Mouse (Mus musculus) adrenal gland, adult 2 months (tissue): ENCODE measurements around the gene Kcnma1. TPM values are rescaled to one million over a fixed set of nuclear protein-coding genes. Genes with fewer than 3 reads are reported as not detected.
A peak's percentile ranks its signal among the peaks of the same experiment; 100 is the strongest.

Experiments used
- DNase-seq: peaks from one replicate; pipeline ENCODE4 v3.0.0; 2021
- polyA plus RNA-seq: library from polyadenylated mRNA; depleted of rRNA; stranded (reverse); fragments of >200 nt; gene quantifications from 2 replicates; pipeline ENCODE4 v1.2.3, GENCODE M21; 2012
- total RNA-seq, 2 experiments: library from RNA; stranded (reverse); gene quantifications; 2 replicates each; pipeline ENCODE4 v1.2.3; 2021

Kcnma1 gene
- total and polyA plus RNA-seq, 3 experiments = 27.6 to 77.4 (median 48.9) TPM

DNA sequence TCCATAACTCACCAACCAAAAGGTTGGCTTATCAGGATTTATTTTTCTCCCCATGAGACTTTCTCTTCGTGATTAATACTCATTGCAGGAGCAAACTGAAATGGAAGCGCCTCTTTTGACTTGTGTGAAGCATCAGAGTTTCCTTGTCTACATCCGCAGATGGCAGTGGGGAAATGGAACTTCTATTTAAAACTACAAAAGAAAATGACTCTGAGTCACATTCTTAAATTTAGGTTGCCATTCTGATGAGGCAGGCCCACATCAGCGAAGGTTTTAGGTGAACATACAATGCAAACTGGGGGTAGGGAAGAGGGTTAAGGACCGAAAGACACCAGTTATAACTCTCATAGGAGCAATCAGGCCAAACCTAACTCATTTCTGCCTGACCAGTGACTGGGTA lies 419.7 kb downstream of the Kcnma1 start:
- no peak for DNase-seq

DNA sequence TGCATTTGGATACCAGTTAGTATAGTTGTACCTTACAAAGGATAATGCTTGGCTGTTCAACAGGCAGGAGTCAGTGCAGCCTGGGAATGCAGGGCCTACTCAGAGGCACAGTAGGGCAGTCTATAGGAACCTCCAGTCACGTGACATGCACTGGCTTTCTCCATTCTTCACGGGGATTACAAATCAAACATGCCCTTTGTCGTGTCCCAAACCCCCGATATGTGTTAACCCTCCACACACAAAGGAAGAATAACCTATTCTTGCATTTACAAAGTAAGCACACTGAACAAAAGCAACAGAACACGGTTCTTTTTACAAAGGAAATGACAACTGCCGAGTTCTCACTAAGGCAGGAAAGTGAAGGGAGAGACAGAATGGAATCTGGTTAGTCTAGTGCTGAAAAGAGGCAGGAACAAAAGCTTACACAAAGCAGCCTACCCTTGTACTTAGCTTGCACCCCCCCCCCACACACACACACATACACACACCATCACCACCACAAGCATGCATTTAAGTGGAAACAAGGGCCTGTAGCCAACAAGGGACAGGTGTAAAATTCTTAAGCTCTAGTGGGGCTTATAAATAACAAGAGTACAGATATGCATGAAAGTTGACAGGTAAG lies 421.4 kb downstream of the Kcnma1 start:
- no peak for DNase-seq

DNA sequence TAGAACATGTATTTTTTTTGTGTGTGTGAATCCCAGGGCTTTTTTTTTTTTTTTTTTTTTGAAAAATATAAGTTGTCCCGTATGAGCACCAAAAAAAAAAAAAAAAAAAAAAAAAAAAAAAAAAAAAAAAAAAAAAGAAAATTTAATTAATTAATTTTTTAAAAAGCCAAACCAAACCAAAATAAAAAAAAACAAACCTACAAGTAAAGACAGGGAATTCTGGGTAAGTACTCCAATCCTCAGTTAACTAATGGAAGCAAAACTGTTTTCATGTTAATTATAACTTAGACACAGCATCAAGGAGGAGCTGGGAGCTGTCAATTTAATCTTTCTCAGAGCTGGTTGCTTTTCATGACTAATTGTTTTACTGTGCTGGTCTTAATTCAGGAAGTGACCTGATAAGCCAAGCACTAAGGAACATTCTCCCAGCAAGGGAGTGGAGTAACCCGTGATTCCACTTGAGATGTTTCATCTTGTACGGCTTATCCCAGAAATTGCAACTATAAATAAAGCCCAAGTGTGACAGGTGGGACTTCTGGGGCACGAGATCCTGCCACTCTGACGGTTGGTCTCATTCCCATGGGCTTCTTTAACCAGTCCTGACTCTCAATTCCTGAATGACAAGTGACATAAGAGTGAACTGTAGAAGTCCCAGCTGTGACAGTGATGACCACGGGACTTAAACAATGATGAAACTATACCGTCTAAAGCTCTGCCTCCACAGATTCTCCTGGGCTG lies 424.4 kb downstream of the Kcnma1 start:
- DNase-seq = no peak

DNA sequence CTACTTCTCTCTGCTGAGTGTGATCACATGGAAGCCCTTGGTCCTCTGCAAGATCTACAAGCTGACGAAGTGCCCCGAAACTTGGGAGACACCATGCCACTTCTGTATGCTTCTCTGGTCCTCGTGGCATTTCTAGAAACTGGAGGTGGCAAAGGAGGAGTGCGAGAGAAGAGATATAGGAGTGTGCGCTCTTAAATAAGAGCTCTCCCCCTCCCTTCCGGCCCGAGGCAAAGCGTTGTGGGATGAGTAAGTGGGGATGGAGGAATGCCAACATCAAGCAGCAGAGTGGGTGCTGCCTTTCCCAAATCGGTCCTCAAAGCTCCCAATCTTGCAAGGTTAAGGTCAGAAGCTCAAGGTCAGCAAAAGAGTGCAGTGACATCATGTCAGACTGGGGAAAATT lies 426.8 kb downstream of the Kcnma1 start:
- peak; percentile 81 for DNase-seq

DNA sequence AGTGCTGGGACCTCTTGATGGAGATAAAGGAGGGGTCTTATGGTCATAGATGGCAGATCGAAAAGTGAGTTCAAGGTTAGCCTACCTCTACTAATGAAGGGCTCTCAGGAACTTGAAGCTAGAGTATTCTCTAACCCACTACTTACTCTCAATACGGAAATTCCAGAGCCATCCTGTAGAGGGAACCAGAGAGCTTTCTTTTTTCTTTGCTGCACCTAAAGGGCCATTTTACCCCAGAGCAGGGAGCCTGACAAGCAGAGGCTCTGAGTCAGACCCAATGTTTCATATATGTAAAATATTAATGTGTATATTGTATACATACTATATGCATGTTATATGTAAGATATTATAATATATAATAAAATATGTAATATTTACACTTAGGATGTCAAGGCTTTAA lies 431.1 kb downstream of the Kcnma1 start:
- DNase-seq = peak; percentile 70

GRCm38 (mm10) chr14:23581282-23581681 lies 433.0 kb downstream of the Kcnma1 start:
- no peak for DNase-seq

GRCm38 (mm10) chr14:23575951-23576350 lies 438.3 kb downstream of the Kcnma1 start:
- DNase-seq = peak; percentile 50

DNA sequence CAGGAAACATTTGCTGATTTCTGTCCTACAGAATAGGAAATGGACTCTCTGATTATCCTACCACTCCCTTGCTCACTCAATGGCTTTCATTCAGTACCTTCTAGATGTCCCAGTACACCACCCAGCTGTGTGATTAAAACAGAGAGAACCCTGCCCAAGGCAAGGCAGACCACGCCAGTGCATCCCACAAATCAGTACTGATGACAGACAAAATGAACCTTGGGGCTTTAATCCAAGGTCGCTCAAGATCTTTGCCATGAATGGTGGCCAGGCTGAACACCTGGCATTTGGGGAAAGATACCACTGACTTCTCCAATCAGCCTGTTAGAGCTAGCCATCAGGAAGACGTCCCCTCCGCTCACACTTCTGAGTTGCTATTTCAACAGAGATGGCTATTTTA lies 440.2 kb downstream of the Kcnma1 start:
- DNase-seq = peak; percentile 50

- peak; percentile 56 for DNase-seq
Observed at GRCm38 (mm10) chr14:23573385-23573784, 440.9 kb downstream of the Kcnma1 start.

- DNase-seq = no peak
Observed at GRCm38 (mm10) chr14:23572778-23573177, 441.5 kb downstream of the Kcnma1 start.

- DNase-seq = peak; percentile 56
Observed at GRCm38 (mm10) chr14:23570251-23570650, 444.0 kb downstream of the Kcnma1 start.

GRCm38 (mm10) chr14:23565931-23566330 lies 448.4 kb downstream of the Kcnma1 start:
- DNase-seq = no peak

DNA sequence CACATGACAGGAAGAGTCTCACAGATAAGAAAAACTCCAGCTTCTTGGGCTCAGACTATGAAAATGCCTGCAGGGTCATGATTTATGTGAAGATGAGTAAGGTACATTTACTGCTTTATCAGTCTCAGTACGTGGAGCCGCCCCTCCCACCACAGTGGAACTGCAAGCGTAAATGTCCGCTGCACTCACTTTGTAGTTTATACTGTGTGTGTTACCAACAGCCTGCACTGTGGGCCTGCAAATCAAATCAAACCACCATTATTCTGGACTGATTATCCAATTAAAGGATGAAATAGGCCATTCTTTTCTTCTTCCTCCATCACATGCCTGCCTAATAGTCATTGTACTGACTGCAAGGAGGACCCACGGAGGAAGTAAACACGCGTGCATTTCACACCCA lies 449.8 kb downstream of the Kcnma1 start:
- DNase-seq = no peak

DNA sequence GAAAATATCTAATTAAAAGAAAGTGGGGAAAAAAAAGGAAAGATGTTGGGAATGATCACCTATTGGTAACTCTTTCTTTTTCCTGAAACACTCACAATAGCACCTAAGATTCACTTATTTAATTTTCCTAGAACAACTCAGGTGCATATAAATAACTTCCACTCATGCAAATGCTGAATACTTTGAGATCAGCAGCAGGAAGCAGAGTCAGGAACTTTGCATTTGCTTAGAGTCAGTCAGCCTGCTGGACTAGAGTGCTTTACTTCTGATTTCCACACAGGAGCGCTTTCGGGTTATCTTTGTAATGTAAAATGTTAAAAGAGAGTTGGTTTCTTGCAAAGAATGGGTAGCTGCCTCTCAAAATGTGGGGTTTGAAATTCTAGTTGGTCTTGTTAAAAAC lies 451.1 kb downstream of the Kcnma1 start:
- DNase-seq = no peak

GRCm38 (mm10) chr14:23555647-23556046 lies 458.6 kb downstream of the Kcnma1 start:
- DNase-seq = no peak

- DNase-seq = peak; percentile 68
Observed at GRCm38 (mm10) chr14:23552252-23552974, 461.9 kb downstream of the Kcnma1 start.

DNA sequence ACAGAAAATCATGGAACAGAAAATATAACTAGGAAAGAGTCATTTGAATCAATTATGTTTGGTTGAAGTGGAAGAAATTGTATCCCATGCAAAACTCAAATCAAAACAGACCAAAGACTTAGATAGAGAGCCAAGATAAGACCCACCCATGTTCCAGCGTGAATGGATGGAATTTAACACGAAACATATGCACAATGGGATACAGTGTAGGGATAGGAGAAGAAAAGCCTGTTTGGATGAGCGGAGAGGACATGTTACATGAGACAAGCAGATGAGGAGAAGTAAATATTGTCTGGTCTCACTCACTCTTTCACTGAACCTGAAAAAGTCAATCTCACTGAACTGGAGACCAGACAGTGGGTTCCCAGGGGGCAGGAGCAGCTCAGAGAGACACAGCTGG lies 463.8 kb downstream of the Kcnma1 start:
- no peak for DNase-seq

GRCm38 (mm10) chr14:23542131-23542530 lies 472.2 kb downstream of the Kcnma1 start:
- no peak for DNase-seq

- DNase-seq = no peak
Observed at GRCm38 (mm10) chr14:23539621-23540020, 474.7 kb downstream of the Kcnma1 start.

GRCm38 (mm10) chr14:23533346-23533745 lies 480.9 kb downstream of the Kcnma1 start:
- DNase-seq = no peak

DNA sequence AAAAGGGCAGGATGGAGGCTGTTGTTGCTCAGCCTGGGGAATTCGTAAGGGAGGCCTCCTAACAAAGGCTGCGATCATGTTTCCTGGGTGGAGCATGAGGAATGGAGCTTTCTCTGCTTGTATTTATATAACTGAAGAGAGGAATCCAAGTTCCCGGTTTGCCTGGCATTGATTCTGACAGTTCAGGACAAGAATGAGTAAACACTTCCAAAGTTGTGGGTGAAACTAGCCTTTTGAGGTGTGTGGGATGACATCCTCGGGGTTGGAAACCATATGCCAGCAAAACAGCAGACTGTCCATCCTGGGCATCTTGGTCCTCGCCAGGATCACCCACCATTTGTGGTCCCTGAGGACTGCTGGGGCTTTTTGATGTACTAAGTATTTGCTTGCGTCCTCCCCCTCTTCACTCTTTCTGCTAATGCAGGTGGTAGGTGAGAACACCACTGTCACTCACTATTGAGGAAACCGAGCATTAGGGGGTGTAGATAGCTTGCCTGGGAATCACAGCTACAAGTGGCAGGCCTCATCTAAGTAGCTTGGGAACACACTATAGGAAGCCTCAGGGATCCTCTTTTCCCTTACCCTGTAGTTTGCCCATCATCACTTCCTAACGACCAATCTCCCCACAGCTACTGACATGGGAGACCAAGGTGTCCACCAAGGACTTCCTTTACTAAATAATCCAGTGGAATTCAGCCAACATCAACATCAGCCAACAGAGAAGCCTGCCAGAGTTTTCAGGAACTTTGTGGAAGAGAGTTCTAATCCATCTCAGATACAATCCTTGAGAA lies 482.4 kb downstream of the Kcnma1 start:
- DNase-seq = no peak

DNA sequence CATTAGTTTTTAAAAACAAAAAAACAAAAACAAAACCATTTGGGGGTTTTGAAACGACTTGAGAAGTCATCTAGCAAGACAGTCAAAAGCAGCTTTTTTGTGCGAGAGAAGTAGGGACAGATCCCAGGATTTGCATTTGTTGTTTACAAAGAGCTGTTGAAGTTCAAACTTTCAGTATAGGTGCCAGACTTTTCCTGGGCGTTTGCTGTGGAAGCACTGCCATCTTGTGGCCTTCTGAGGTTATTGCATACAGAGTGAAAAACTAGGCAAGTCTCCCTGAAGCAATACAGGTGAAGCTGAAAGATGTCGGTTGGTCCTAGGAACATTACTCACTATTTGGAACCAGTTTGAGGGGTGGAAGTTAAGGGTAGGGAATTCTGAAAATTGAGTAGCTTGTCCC lies 484.6 kb downstream of the Kcnma1 start:
- peak; percentile 63 for DNase-seq
